Mouse (Mus musculus) urinary bladder, postnatal 14 days (tissue): ENCODE results near the gene Cryl1.

ENCODE experiments used
- DNase-seq: peaks from one replicate; pipeline ENCODE4 v3.0.0; 2021; ENCODE audit warnings: low spot score

The Cryl1 gene

DNA sequence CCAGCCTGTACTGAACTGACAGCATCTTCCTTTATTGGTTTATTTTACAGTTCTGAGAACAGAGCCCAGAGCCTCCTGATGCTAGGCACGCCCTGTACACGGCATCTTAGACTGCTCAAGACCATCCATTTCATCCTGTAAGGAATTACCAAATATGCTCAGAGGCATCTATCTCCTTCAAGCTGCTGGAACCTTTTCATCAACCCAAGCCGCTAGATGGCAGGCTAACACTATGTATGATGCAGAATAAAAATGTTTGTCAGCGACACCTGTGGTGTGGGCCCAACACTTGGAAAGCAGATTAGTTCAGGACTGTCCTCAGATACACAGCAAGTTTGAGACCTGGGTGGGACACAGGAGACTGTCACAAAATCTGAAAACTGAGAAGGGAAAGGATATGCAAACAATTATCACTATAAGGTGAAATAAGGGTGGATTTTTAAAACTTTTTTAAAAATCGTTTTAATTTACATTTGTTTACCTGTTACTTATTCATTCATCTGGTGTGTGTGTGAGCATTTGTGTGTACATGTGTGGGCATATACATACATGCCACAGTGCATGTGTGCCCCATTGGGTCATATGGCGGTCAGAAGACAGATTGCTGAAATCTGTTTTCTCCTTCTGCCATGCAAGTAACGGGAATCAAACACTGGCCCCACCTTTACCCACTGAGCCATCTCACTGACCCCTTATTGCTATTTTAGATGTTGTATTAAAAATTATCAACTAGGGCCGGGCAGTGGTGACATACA is 25.8 kb downstream of the Cryl1 start:
- peak; percentile 76 for DNase-seq

DNA sequence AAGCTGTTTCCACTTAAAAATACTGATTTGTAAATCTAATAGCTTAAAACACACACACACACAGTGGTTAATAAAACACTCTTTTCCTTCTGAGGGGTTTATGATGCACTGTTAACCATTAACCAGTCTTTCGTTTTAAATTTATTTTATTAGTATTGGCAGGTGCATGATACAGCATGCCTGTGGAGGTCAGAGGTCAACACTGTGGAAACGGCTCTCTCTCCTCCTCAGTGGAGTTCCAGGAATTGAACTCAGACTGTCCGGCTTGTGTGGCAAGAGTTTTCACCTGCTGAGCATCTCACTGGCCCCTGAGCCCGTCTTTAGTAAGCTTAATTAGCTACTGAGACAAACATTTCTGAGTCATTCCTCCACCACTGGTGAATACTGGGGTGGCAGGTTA is 31.0 kb downstream of the Cryl1 start:
- DNase-seq = no peak

DNA sequence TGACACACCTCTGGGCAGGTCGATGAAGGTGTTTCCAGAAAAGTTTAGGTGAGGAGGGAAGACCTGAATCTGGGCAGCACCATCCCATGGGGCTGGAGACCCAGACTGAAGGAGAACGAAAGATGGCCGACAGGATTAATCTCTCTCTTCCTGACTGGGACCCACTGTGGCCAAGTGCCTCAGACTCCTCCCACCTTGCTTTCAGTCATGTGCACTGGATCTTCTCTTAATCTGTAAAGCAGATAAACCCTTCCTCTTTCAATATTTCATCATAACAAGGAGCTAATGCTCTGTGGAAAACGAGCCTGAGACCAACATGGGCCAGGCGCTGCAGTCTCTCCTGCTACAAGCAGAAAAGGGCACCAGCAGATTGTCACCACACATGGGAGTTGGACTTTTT is 31.6 kb downstream of the Cryl1 start:
- no peak for DNase-seq

DNA sequence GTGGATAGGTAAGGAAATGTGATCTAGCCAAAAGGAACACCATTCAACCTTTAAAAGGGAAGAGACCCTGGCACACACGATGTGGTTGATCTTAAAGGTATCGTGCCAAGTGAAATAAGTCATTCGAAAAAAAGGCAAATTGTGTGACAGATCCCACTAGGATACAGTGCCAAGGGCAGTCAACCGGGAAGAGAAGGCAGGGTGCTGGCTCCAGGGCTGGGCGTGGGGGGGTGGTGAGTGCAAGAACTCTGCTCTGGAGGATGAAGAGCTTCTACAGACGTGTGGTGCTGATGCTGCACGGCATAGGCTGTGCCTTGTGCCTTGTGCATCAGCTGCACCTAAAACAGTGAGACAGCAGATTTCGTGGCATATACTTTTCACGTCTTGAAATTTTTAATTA is 33.0 kb downstream of the Cryl1 start:
- no peak for DNase-seq

DNA sequence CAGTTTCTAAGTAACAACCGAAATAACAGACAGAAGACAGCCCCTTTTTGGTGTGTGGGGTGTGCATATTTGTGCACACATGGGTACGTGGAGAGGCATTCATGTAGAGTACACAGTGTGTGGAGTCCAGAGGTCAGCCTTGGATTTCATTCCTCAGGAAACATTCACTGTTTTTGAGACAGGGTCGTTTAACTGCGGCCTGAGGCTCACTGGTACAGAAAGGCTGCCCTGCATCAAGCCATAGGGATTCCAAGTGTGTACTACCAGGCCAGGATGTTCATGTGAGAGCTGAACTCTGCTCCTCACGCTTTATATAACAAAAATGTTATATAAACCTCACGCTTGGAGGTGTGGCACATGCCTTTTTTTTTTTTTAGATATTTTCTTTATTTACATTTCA is 34.5 kb downstream of the Cryl1 start:
- no peak for DNase-seq

DNA sequence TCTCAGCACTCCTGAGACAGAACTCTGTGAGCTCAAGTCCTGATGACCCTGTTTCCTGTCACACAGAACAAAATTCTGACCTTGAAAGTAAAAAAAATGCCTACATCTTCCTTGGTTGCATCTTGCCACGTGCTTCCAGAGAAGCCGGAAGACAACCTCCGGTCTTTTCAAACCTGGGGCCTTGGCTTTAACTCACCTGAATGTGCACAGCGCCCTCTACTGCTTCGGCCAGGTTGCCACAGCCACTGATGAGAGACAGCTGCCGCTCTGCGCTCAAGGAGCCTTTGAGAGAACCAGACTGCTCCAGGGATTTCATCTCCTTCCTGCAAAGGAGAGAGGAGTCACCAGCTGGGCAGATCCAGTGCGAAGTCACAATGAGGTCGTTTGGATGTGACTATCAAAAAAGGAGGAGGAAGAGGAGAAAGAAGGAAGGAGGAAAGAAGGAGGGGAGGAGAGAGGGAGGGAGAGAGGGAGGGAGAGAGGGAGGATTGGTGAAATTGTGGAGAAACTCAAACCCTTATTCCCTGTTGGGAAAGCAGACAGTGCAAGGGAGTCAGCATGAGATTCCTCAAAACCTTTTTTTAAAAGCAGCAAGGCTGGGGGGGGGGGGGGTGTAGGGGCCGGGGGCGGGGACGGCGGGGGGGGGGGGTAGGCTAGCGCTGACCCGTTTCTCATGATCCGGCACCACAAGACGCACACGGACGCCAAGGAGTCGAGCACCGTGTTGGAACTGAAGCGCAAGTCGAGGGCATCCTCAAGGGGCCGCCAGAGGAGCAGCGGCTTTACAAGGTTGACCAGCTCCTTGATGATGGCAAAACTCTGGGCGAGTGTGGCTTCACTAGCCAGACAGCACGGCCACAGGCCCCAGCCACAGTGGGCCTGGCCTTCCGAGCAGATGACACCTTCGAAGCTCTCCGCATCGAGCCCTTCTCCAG is 35.3 kb downstream of the Cryl1 start:
- peak; percentile 84 for DNase-seq

DNA sequence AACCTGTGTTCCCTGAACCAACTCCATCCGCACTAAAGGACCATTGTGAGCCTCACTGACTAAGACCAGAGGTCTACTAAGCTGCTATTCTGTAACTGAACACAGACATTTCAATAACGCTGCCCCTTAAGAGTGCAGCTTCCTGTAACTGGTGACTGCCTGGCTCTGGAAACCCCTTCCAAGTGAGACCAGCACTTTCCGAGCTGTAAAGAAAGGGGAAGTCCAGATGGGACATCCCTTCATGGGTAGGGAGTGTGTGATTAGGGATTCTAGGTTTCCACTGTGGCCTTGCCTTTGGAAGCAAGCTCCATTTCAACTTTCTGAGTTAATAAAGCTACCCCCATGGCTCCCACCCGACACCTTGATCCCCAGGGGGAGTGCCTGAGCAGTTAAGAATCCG is 41.3 kb downstream of the Cryl1 start:
- DNase-seq = no peak

DNA sequence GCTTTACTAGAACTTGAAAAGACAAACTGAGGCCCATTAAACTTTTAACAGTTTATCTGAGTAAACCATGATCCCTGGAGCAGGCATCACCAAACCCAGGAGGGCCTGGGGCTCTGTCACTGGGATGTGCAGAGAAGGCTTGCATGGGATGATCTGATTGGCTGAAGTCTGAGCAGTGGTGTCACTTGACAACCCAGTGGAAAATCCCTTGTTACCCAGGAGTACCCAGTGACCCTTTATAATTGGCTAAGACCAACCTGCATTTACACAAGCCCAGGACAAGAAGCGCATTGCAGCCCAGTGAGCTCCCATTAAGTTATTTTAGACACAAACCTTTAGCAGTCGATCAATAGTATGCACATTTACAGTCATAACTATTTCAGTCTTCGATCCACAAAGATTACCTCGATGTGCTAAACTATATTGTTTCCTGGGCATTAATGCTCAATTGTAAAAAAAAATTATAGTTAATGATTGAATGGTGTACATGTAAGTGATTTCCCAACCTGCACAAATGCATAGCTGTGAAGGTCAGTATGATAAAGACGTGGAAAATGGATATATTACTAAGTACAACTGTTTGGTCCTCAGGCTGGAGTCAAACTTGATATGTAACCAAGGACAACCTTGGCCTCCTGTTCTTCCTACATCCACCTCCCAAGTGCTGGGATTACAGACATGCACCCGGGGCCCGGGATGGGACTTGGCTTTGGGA is 46.7 kb downstream of the Cryl1 start:
- no peak for DNase-seq

DNA sequence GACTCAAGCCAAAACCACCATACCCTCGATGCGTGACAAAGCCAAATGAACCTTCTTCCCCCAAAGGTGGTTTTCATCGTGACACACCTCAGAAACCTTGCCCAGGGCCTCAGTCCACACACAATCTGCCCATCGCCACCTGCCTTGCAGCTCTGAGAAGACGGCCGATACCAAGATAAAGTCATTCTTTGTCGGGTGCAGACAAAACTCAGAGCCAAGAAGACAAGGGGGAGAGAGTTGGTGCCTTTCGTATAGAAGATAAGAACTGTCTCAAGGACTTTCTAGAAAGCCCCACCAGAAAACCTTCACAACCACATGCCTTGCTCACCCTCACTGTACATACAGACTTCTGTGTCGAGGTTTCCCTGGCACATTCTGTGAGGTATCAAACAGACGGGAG is 48.4 kb downstream of the Cryl1 start:
- no peak for DNase-seq

DNA sequence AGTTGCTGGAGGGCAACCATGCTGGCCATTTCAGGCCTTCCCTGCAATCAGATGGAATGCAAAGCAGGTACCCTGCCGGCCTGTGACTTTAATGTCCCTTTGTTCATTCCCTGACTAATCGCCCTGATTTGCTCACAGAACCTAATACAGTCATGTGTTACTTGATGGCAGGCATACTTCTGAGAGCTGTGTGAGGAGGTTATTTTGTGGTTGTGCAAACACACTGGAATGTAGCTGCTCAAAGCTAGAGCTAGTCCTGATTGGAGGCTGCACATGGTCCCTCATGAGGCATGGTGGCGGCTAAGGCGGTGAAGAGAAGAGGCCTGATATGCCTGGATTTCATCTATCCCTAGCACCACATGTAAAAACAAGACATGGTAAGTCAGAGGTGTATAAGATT is 50.2 kb downstream of the Cryl1 start:
- DNase-seq = no peak

DNA sequence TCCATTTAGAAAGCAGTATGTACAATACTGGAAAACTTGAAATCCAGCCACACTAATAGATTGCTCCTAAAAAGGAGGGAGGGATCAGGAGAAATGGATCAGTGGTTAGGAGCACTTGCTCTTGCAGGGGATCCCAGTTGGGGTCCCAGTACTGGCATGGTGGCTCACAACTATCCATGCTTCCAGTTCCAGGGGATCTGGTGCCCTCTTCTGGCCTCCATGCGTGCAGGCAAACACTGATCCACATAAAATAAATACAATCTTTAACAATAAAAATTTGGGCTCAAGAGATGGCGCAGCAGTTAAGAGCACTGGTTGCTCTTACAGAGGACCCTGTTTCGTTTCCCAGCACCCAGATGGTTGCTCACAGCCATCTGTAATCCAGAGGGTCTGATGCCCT is 52.2 kb downstream of the Cryl1 start:
- DNase-seq = no peak

DNA sequence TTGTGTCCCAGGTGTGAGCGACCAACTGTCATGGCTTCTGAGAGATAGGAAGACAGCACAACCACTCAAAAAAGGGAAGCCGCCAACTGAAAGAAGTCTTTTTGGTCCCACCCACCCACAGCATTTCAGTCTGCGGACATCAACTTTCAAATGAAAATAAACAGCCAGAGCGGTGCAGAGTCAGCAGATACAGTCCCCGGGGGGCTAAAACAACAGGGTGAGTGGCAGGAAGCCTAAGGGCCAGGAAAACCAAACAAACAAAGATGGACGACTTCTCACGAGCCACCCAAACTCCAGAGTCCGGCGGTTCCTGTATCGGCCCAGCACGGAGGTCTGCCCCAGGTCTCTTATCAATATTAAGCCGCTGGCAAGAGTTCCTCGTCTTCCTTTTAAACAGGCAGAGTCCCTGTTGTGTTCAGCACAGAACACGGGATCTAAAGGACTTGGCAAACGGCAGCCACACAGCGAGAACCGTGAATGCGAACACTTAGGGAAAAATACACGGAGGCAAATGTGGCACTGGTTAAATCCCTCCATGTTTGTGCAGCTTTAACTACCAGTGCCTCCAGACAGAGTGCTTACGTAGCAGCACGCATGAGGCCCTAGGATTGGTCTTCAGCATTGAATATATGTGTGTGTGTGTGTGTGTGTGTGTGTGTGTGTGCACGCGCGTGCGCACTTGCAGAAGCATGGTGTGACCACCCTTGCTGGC is 53.4 kb downstream of the Cryl1 start:
- DNase-seq = no peak

DNA sequence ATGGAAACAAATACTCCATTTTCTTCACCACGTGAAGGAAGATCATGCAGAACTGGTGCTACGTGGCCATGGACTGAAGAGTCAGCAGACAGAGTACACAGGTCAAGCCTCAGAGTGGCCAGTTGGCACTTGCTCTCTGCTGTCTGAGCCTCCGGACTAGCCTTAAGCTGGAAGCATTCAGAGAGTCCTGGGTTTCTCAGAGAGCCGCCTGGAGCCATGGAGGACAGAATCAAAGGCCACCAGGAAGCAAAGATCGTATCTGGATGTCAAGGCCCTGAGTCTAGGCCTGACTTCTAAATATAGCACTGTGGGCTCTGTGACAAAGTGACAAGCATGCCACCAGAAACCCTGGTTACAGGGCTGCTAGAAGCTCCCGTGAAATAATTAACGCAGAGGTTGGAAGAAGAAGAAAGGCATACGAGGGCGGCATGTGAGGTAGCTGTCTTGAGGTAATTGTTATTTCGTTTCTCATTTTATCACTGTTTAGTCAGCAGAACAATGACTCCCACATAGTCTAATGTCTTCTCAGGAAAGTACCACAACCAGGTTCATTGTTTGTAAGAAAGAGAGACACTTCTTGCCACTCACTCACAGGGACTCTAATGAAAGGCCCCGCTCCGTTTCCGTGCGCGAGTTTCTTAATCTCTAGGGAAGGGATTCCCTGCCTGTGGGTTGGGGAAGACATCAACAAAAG is 55.1 kb downstream of the Cryl1 start:
- no peak for DNase-seq

DNA sequence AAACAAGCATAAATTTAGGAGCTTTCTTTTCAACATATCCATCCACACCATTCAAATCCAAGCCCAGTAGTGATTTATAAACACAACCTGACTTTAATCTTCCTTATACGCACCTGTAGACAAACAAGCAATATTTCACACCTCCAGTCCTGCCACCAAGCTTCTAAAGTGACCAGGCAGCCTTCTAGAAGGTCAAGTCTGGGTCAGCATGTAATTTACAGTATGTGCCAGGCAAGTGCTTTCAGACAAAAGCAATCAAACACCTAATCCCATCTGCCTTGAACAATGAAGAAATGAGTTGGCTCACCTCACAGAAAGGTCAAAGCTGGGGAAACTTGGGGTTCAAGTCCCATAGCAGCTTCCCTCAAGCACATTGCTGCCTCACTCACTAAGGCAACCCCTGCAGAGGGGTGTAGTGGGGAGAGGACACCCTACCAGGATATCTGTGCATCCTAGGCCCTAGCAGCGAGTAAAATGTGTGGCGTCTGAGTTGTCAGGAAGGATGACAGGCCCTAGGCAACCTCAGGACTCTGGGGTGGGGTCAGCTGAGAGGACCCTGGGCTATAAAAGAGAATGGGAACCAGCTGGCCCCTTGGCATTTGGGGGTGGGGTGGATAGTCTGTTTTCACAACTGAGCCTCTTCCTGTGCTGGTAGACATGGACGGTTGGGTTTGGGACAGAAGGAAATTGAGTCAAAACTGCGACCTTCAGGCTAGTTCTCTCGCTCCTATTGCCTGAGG is 55.8 kb downstream of the Cryl1 start:
- DNase-seq = no peak

DNA sequence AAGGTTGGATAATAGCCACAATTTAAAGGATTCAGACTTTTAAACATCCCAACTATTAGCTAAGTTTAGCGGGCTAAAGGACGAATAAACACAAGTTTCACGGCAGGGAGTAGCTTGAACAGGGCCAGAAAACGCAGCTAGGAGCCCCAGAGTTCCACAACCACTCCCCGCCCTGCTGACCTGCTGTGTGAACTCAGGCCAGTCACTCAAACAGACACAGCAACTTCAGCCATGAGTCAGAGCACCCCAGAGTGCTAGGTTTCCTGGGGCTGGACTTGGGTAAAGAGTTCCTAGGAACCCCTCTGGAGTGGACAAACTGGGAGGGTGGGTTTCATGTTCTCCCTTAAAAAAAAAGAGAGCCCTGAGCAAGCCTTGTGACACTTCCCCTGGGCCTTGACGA is 59.7 kb downstream of the Cryl1 start:
- DNase-seq = peak; percentile 60

DNA sequence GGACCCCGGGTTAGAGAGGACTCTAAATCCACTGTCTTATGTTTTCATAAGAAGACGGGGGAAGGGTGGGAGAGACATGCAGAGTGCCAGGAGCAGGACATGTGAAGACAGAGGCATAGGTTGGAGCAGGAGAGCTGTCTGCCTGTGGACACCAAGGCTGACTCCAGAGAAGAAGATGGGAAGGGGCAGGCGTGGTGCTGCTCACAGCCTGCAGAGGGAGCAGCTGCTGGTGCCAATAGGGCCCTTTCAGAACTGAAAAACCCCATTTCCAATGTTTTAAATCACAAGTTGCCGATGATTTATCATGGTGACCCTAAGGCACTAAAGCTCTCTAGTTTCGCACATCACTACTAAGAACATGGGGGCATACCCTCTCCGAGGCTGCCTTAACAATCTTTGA is 63.5 kb downstream of the Cryl1 start:
- no peak for DNase-seq

DNA sequence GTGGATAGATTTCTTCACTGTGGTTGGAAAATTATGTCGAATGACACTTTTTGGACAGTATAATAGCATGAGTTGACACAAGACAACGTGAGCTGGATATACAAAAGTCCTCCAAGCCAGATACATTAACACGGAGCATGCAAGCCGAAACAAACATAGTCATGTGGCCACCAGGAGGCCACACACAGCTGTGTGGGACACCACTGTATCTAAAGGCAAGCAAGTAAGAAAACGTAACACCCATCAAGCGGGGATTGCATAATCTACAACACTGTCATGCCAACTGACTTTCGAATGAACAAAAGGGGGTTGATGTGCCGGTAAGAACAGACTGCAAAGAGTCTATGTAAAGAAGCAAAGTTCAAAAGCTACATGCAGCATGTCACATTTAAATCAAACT is 65.8 kb downstream of the Cryl1 start:
- no peak for DNase-seq

DNA sequence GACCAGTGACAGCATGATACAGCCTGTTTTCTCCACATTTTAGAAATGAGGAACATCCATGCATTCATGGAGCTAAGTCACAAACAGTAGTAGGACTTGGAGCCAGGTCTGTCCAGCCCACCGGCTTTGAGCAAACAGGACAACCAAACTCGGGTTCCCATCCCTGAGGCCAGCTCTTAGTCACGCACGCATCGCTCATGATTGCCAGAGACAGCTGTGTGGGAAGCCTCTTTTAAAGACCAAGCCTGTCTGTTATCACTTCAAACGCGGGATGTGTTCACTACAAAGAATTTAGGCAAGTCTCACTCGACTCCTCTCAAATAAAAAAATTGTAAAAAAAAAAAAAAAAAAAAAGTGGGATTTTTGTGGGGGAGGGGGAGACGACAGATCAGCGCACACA is 67.2 kb downstream of the Cryl1 start:
- DNase-seq = no peak

DNA sequence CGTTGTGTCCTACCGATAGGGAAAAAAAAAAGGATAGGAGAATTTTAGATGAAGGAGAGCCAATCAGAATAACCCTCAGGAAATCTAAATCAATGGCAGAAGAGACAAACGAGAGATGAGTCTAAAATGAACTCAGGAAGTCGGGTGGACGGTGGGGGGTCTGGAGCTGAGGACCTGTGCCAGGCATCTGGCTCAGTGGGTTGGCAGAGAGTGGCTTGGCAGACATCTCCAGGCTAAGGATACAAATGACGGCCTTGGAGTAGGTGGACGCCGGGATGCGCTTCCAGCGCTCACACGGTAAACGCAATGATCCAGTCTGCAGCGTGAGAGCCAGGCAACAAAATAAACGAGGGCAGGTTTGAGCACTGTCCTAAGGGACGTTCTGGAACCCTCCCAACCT is 68.7 kb downstream of the Cryl1 start:
- no peak for DNase-seq

DNA sequence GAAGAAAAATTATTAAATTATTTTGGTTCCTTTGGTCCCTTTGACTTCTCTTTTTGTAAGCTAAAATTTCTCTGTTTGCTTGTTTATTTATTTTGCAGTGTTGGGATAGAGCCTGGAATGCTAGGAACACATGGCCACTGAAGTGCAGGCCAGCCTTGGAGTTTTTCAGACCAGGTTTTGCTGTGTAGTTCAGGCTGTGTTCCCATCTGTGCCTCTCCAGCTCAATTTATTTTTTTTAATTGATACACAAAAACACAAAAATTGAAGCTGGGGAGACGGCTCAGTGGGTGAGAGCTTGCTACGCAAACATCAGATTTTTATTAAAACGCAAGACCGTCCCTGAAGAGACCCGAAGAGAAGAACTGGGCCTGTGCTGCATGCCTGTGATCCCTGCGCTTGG is 71.6 kb downstream of the Cryl1 start:
- no peak for DNase-seq

DNA sequence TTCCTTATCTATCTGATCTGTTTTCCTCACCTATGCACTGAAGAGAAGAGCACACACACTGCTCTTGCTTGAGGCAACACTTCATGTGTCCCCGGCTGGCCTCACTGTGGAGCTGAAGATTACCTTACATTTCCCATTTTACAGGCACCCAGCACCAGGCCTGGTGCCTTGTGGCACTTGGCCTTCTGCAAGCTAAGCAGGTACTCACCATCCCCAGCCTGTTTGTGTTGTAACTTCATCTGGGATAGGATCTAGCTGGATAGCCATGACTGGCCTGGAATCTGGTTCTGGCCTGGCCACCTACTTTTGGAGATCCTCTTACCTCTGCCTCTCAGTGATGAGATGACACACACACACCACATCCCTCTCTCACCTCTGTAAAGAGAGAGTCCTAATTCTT is 79.5 kb downstream of the Cryl1 start:
- no peak for DNase-seq
